Mouse (Mus musculus): ENCODE data around the gene Fkbp2. TPM values are rescaled to one million over a fixed set of nuclear protein-coding genes. Genes with fewer than 3 reads are reported as not detected.

Gene Fkbp2
- polyA plus RNA-seq, 1 experiment: 33.2 TPM

DNA sequence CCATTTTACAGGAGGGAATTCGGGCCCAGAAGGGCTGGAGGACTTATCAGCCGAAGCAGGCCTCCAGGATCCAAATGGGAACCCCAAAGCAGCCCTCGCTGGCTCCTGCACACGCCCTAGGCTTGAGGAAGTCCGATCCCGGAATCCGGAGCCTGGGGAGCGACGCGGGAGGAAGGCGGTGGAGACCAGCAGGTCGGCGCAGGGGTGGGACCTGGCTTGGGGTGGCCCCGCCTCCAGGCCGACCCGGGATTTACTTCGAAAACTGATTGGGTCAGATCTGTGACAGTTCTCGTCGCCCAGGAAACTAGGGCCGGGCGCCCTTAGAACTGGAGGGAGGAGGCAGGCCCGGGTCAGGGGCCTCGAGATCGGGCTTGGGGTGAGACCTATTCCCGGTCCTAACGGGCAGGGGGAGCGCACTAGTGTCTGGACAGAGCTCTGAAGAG, 38.0 kb downstream of the Fkbp2 start, which contains the start of gene Gpr137:
Gene Gpr137 (minus strand): TSS at position 232 of the 443 bp plus-strand sequence.
- H3K4me3 ChIP-seq (ENCODE audit: control insufficient read depth, insufficient read depth, low read length): peak within 1 kb of the TSS; percentile 64
- TF ChIP-seq POLR2A (IDR thresholded peaks at IDR 0.05; ENCODE audit: control insufficient read depth, extremely low read depth, insufficient read depth, low read length, poor library complexity) (peak; percentile 73), CTCF (IDR thresholded peaks at IDR 0.05; ENCODE audit: borderline replicate concordance, control insufficient read depth, extremely low read depth, insufficient read depth, low read length, poor library complexity) (peak; percentile 35; the same call in 1 of the 2 replicates)
- peaks cover 12% of the 10 kb centered on the region for H3K4me1 ChIP-seq (replicated peaks; ENCODE audit: control insufficient read depth, insufficient read depth, low read length)
- peak; percentile 96 for DNase-seq
- no peaks in the 10 kb centered on the region for H3K36me3 ChIP-seq (ENCODE audit: control insufficient read depth, insufficient read depth, low read length)
- WGBS: under 1% methylated on average over 27 of the region's 27 CpGs
- H3K27me3 ChIP-seq (ENCODE audit: control insufficient read depth, insufficient read depth, low read length): no peaks in the 10 kb centered on the region
- peak within 1 kb of the TSS; percentile 61 for H3K27ac ChIP-seq (ENCODE audit: control insufficient read depth, insufficient read depth, low read length)

DNA sequence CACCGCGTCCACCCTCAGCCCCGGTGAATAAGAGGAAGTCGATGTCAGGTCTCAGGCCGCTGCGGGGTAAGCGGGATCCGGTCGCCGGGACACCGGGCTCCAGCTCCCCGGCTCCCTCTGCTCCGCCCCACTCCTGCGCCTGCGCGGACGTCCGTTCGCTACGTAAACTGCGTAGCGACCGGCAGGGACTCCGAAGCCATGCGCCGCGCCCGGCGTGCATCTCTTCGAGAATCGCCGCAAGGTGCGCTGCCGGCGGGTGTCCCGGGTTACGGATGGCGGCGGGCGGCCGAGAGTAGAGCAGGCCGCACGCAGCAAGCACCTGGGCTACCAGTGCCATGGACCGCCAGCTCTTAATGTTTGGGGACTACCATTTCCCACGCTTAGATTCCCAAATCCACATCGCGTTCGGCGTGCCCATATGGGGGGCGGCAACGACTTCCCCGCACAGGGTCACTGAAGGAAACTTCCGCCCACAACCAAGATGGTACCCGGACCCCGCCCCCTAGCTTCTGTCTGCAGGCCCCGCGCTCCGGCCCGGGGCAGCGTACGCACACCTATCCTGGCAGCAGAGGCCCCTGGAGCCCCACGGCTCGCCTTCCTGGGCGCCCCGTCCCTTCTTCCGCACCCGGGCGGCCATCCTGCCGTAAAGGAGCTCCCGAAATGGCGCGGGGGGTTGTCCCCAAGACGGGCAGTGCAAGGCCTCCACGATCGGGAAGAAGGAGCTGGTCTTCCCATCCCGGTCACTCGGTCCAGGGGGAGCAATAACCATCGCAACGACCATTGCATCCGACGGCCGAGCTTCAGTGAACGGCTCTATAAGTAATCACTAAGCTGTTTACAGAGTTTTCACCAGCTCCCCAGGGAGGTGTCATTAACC, 38.7 kb downstream of the Fkbp2 start, which contains the start of gene Bad:
Gene Bad (plus strand): TSS at position 490 of the 877 bp plus-strand sequence.
- under 1% methylated on average over 83 of the region's 83 CpGs for WGBS
- TF ChIP-seq POLR2A (IDR thresholded peaks at IDR 0.05; ENCODE audit: control insufficient read depth, extremely low read depth, insufficient read depth, low read length, poor library complexity): no peak; the same call in 1 of the 2 replicates
- TF ChIP-seq CTCF (IDR thresholded peaks at IDR 0.05; ENCODE audit: borderline replicate concordance, control insufficient read depth, extremely low read depth, insufficient read depth, low read length, poor library complexity): peak; percentile 34; the same call in 1 of the 2 replicates
- H3K4me3 ChIP-seq (ENCODE audit: control insufficient read depth, insufficient read depth, low read length): peak within 1 kb of the TSS; percentile 64
- peak within 1 kb of the TSS; percentile 61 for H3K27ac ChIP-seq (ENCODE audit: control insufficient read depth, insufficient read depth, low read length)
- H3K36me3 ChIP-seq (ENCODE audit: control insufficient read depth, insufficient read depth, low read length): no peaks in the 10 kb centered on the region
- H3K4me1 ChIP-seq (replicated peaks; ENCODE audit: control insufficient read depth, insufficient read depth, low read length): peaks cover 12% of the 10 kb centered on the region
- peak; percentile 92 for DNase-seq
- no peaks in the 10 kb centered on the region for H3K27me3 ChIP-seq (ENCODE audit: control insufficient read depth, insufficient read depth, low read length)

DNA sequence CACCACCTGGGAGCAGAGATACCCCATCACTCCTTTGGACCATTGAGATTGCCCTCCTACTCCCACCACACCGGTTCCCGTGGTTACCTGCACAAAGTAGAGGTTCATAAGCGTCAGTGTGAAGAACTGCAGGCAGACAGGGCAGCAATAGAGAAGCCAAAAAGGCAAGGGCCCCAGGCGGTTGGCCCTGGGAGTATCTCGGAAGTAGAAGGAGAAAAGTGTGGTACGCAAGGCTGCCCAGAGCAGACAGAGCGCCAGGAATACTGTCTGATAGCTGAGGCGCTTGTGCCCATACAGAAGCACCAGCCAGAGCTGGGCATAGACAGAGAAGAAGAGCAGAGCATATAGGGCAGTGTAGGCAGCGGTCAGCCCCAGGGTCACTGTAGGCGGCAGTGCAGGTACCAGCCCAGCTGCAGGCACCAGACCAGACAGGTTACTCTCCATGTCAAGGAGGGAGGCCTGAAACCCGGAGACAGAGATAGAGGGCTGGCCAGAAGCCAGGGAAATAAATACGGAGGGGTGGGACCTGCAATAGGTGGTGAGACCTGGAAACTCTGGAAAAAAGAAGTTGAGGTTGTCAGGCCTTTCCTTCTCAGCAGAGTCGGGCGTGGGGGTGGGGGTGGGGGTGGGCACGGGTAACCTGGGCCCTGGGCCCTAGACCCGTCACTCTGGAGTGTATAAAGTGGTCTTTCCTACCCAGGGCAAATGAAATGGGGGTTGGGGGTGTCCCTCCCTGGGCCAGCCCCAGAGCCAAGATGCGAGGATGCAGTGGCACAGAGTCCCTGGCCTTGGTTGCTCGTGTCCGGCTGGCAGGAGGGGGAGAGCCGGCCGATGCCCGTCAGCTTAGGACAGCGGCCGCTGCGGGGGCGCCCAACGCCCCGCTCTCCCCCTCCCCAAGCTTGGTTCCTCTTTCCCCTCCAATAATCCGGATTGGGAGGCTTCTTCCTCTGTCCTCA, 39.6 kb downstream of the Fkbp2 start:
- H3K27ac ChIP-seq (ENCODE audit: control insufficient read depth, insufficient read depth, low read length): no peak overlapping the region
- WGBS: 30% methylated on average over 29 of the region's 29 CpGs
- DNase-seq: no peak
- no peaks in the 10 kb centered on the region for H3K27me3 ChIP-seq (ENCODE audit: control insufficient read depth, insufficient read depth, low read length)
- peaks cover 12% of the 10 kb centered on the region for H3K4me1 ChIP-seq (replicated peaks; ENCODE audit: control insufficient read depth, insufficient read depth, low read length)
- no peaks in the 10 kb centered on the region for H3K36me3 ChIP-seq (ENCODE audit: control insufficient read depth, insufficient read depth, low read length)
- peak overlapping the region; percentile 64 for H3K4me3 ChIP-seq (ENCODE audit: control insufficient read depth, insufficient read depth, low read length)
- TF ChIP-seq CTCF (IDR thresholded peaks at IDR 0.05; ENCODE audit: borderline replicate concordance, control insufficient read depth, extremely low read depth, insufficient read depth, low read length, poor library complexity) (no peak), POLR2A (IDR thresholded peaks at IDR 0.05; ENCODE audit: control insufficient read depth, extremely low read depth, insufficient read depth, low read length, poor library complexity) (no peak)

DNA sequence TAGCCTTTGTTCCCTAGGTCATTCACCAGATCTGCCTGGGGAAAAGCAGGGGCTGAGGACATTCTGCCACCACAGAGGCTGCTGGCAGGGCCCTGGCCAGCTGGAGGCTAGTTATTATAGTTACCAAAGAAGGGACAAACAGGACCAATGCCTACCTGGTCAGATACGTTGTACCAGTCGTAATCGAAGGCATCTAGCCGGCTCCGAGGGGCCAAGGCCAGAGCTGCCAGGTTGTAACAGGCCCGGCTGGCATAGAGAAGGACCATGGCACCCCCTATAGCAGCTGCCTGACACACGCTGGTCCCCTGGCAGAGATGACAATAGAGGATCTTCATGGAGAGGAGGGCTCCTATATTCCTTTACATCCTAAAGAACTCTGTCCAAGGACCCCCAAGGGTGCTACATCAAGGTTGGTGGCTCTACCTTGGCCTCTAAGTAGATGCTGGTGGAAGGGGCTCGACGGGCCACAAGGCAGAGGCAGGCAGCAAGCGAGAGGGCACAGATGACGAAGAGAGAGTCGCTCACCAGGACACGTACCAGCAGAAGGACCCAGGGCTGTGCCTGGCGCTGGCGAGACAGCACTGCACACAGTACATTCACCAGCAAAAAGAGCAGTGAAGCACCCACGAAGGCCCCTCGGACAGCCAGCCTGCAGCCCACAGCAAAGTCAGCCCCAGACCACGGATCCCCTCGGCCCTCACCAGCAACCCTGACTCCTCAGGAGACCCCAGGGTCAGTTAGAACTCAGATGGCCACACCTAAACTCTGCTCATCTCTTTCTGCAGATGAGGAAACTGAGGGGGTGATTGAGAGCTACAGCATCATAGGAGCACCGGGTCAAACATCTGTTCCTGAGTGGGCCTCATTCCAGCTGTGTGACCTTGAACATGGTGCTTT, 40.9 kb downstream of the Fkbp2 start:
- peaks cover 1% of the 10 kb centered on the region; the same call in 1 of the 2 replicates for H3K27me3 ChIP-seq (ENCODE audit: control insufficient read depth, insufficient read depth, low read length)
- no peak overlapping the region for H3K27ac ChIP-seq (ENCODE audit: control insufficient read depth, insufficient read depth, low read length)
- TF ChIP-seq CTCF (IDR thresholded peaks at IDR 0.05; ENCODE audit: borderline replicate concordance, control insufficient read depth, extremely low read depth, insufficient read depth, low read length, poor library complexity): no peak
- TF ChIP-seq POLR2A (IDR thresholded peaks at IDR 0.05; ENCODE audit: control insufficient read depth, extremely low read depth, insufficient read depth, low read length, poor library complexity): no peak
- no peak overlapping the region for H3K4me3 ChIP-seq (ENCODE audit: control insufficient read depth, insufficient read depth, low read length)
- no peak for DNase-seq
- peaks cover 12% of the 10 kb centered on the region for H3K4me1 ChIP-seq (replicated peaks; ENCODE audit: control insufficient read depth, insufficient read depth, low read length)
- 93% methylated on average over 20 of the region's 20 CpGs for WGBS
- H3K36me3 ChIP-seq (ENCODE audit: control insufficient read depth, insufficient read depth, low read length): no peaks in the 10 kb centered on the region

- Histone ChIP-seq H3K27me3 (ENCODE audit: control insufficient read depth, insufficient read depth, low read length) (peaks cover 13% of the 10 kb centered on the region; the same call in 1 of the 2 replicates), H3K4me1 (replicated peaks; ENCODE audit: control insufficient read depth, insufficient read depth, low read length) (peaks cover 17% of the 10 kb centered on the region), H3K27ac (ENCODE audit: control insufficient read depth, insufficient read depth, low read length) (no peak overlapping the region), H3K36me3 (ENCODE audit: control insufficient read depth, insufficient read depth, low read length) (no peaks in the 10 kb centered on the region), H3K4me3 (ENCODE audit: control insufficient read depth, insufficient read depth, low read length) (no peak overlapping the region)
- TF ChIP-seq POLR2A (IDR thresholded peaks at IDR 0.05; ENCODE audit: control insufficient read depth, extremely low read depth, insufficient read depth, low read length, poor library complexity): no peak
- TF ChIP-seq CTCF (IDR thresholded peaks at IDR 0.05; ENCODE audit: borderline replicate concordance, control insufficient read depth, extremely low read depth, insufficient read depth, low read length, poor library complexity): no peak
- no peak for DNase-seq
- WGBS: 95% methylated on average over 16 of the region's 16 CpGs
Observed at GRCm38 (mm10) chr19:6937541-6938465, 42.5 kb downstream of the Fkbp2 start.
